Mouse (Mus musculus) ES-E14 (cell line): ENCODE measurements at regions not wholly inside any gene's neighbourhood (a gene's known extent, or its start where the extent isn't known, plus 50 kb on each side); places are given as distances from the start of the nearest gene placed in this dataset.

ENCODE experiments used
- DNase-seq: peaks from one replicate; pipeline ENCODE4 v3.0.0-alpha.2; 2013; ENCODE audit warnings: low read depth, low spot score
- H3K27ac ChIP-seq: 2 replicates; pipeline ENCODE4 v1.5.1; 2012; ENCODE audit warnings: low read depth, mild to moderate bottlenecking, low read length, moderate library complexity, mixed read lengths; ENCODE audit not compliant: poor library complexity, insufficient read depth, severe bottlenecking
- H3K36me3 ChIP-seq: 2 replicates; pipeline ENCODE4 v1.6.1; 2012; ENCODE audit warnings: mild to moderate bottlenecking, low read length, moderate library complexity, mixed read lengths; ENCODE audit not compliant: control insufficient read depth, poor library complexity, insufficient read depth, severe bottlenecking
- H3K4me1 ChIP-seq, 2 experiments: fragments of 150-350 bp in 1 of 2; sonication (generic) in 1 of 2; 2 replicates each; pipeline ENCODE4 v1.6.1; 2012; ENCODE audit warnings: low read length in 2 of 2, mild to moderate bottlenecking in 1 of 2, mixed read lengths in 1 of 2; ENCODE audit not compliant: control insufficient read depth in 2 of 2, insufficient read depth in 2 of 2, poor library complexity in 1 of 2
- H3K4me3 ChIP-seq, 2 experiments: fragments of 150-350 bp in 1 of 2; sonication (generic) in 1 of 2; 2 replicates each; pipeline ENCODE4 v1.5.1; 2012; ENCODE audit warnings: low read length in 2 of 2, low read depth in 1 of 2, mild to moderate bottlenecking in 1 of 2, mixed read lengths in 1 of 2; ENCODE audit not compliant: insufficient read depth in 1 of 2, poor library complexity in 1 of 2, severe bottlenecking in 1 of 2
- H3K9ac ChIP-seq: 2 replicates; pipeline ENCODE4 v1.6.1; 2012; ENCODE audit warnings: low read depth, mild to moderate bottlenecking, low read length, mixed read lengths; ENCODE audit not compliant: poor library complexity, insufficient read depth, severe bottlenecking
- H3K9me3 ChIP-seq: fragments of 150-350 bp; sonication (generic); 2 replicates; pipeline ENCODE4 v1.6.1; 2012; ENCODE audit warnings: low read depth, mild to moderate bottlenecking, low read length; ENCODE audit not compliant: control insufficient read depth, insufficient read depth
- CHD2 ChIP-seq: IDR thresholded peaks from 2 replicates; pipeline ENCODE4 v1.6.1; 2014; ENCODE audit warnings: mild to moderate bottlenecking, low read depth, low read length, inconsistent platforms
- HCFC1 ChIP-seq: IDR thresholded peaks from 2 replicates; pipeline ENCODE4 v1.6.1; 2012; ENCODE audit warnings: low read length, inconsistent platforms, borderline replicate concordance; ENCODE audit not compliant: insufficient read depth
- MAFK ChIP-seq: IDR thresholded peaks from 2 replicates; pipeline ENCODE4 v1.6.1; 2014; ENCODE audit warnings: mild to moderate bottlenecking, low read depth, low read length, inconsistent platforms; ENCODE audit not compliant: insufficient read depth
- ZC3H11A ChIP-seq: IDR thresholded peaks from 2 replicates; pipeline ENCODE4 v1.6.1; 2012; ENCODE audit warnings: low read depth, mild to moderate bottlenecking, inconsistent platforms, low read length, borderline replicate concordance
- ZNF384 ChIP-seq: IDR thresholded peaks from 2 replicates; pipeline ENCODE4 v1.6.1; 2012; ENCODE audit warnings: low read depth, low read length, inconsistent platforms
- in situ Hi-C, 2 experiments: fragments of 600-800 bp; cut with MboI; formaldehyde crosslinking; loops; one replicate each; pipeline ENCODE4 v1.15.1; 2025; ENCODE audit warnings: low sequenced_read_pairs in 2 of 2, inconsistent platforms in 1 of 2; ENCODE audit not compliant: unreplicated experiment in 2 of 2

- no peak for TF ChIP-seq HCFC1
- no peak for TF ChIP-seq MAFK
- in situ Hi-C loops, result no loop called here
- no peak overlapping the region for H3K9ac ChIP-seq
- no peak overlapping the region for H3K4me3 ChIP-seq
- DNase-seq, result no peak
- H3K4me1 ChIP-seq, result no peaks in the 10 kb centered on the region
- no peaks in the 10 kb centered on the region for H3K9me3 ChIP-seq
- H3K36me3 ChIP-seq, result no peaks in the 10 kb centered on the region
- no peak overlapping the region for H3K27ac ChIP-seq
These were observed 97.6 kb upstream of the Kcnk2 start for GRCm38 (mm10) chr1:189499703-189500102.

DNA sequence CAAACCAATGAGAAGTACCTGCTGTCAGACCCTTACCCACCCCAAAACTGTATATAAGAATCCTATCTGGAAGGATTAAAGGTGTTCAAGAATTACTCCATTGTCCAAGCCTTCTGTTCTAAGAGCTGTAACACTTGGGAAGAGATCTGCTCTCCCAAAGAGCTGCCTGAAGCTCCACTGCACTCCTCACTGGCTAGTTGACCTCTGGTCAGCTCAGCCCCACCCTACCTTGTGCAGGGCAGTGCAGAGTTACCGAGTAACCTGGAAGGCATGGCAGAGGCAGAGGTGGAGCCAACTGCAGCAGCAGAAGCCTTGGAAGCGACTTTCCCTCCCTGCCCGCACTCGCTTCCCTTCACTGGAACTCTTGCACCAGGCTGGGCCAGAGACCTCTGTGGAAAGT is 97.1 kb upstream of the Kcnk2 start:
- Histone ChIP-seq H3K4me3 (no peak overlapping the region), H3K36me3 (no peaks in the 10 kb centered on the region), H3K27ac (no peak overlapping the region), H3K9ac (no peak overlapping the region), H3K9me3 (no peaks in the 10 kb centered on the region), H3K4me1 (no peaks in the 10 kb centered on the region)
- no peak for DNase-seq
- no peak for TF ChIP-seq CHD2
- TF ChIP-seq HCFC1, result no peak
- TF ChIP-seq ZNF384, result no peak
- no peak for TF ChIP-seq ZC3H11A
- TF ChIP-seq MAFK, result no peak
- in situ Hi-C loops, result no loop called here

DNA sequence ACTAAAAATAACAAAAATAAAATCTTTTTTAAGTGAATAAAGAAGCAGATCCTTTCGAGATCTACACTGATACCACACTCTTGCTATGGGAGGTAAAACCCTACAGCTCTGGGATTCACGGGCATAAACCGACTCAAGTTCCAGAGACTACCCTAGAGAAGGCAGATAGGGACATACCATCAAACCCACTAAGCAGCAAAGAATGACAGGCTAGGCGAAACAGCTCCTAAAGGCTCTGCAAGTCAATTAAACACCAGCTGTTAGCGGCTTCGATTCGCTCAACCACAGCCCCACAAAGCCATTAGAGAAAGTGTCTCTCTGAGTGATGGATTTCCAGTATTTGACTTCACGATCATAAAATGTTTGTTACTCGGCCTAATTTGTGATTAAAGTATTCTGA is 95.0 kb upstream of the Kcnk2 start:
- no peak for DNase-seq
- in situ Hi-C loops, result no loop called here
- no peak overlapping the region for H3K4me3 ChIP-seq
- no peak overlapping the region for H3K9ac ChIP-seq
- H3K27ac ChIP-seq, result no peak overlapping the region
- no peaks in the 10 kb centered on the region for H3K36me3 ChIP-seq
- H3K9me3 ChIP-seq, result no peaks in the 10 kb centered on the region
- H3K4me1 ChIP-seq, result no peaks in the 10 kb centered on the region
- TF ChIP-seq CHD2 (no peak), ZC3H11A (no peak), MAFK (no peak), HCFC1 (no peak), ZNF384 (no peak)

DNA sequence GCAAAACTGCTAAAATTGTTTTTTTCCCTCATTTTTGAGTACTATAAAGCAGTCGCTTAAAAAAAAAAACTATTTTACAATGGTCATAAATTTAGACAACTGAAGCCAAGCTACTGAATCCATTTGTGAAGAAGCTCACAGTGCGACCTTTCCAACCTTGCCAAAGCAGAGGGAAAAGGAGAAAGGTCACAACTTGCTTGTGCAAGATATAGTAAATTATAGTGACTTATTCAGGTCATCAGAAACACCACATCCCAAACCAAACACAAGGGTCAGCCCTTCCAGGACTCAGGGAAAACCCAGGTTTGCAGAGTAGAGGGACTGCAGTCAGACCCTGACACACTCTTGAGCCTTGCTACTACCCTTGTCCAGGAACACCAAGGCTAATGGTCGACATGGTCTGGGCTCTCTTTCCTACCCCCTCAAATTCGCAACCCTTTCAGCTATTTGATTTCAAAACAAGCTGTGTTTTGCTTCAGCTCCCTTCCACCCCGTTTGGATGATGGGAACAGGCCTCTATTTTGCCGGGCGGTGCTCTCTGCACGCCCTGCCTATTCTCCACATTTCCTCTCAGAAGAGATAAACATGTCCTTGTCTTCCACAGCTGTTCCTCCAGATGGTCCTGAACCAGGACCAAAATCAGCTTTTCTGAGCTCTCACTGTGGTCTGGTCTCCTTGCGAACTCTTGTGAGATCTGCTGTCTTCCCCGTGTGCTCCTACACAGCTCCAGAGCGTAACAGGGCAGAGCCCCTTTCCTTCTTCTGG is 93.5 kb upstream of the Kcnk2 start:
- DNase-seq, result no peak
- in situ Hi-C loops, result no loop called here
- no peaks in the 10 kb centered on the region for H3K9me3 ChIP-seq
- H3K36me3 ChIP-seq, result no peaks in the 10 kb centered on the region
- no peak overlapping the region for H3K9ac ChIP-seq
- H3K4me3 ChIP-seq, result no peak overlapping the region
- H3K27ac ChIP-seq, result no peak overlapping the region
- TF ChIP-seq ZC3H11A (no peak), MAFK (no peak), ZNF384 (no peak), HCFC1 (no peak), CHD2 (no peak)
- H3K4me1 ChIP-seq, result no peaks in the 10 kb centered on the region

GRCm38 (mm10) chr1:189494896-189495295 is 92.8 kb upstream of the Kcnk2 start:
- H3K36me3 ChIP-seq, result no peaks in the 10 kb centered on the region
- no peak overlapping the region for H3K9ac ChIP-seq
- H3K4me3 ChIP-seq, result no peak overlapping the region
- H3K9me3 ChIP-seq, result no peaks in the 10 kb centered on the region
- no peak overlapping the region for H3K27ac ChIP-seq
- in situ Hi-C loops, result no loop called here
- TF ChIP-seq ZC3H11A (no peak), CHD2 (no peak), ZNF384 (no peak), HCFC1 (no peak), MAFK (no peak)
- H3K4me1 ChIP-seq, result no peaks in the 10 kb centered on the region
- no peak for DNase-seq
